Mouse (Mus musculus) cerebellum, adult 2 months (tissue): Measurements from ENCODE around the gene Fyn. TPM values are rescaled to one million over a fixed set of nuclear protein-coding genes. Genes with fewer than 3 reads are reported as not detected.

Source experiments
- DNase-seq, 2 experiments: peaks; one replicate each; pipeline ENCODE4 v3.0.0; 2021
- H3K27ac ChIP-seq: fragments of 200-500 bp; 2 replicates; pipeline ENCODE4 v1.5.1; 2012; ENCODE audit warnings: low read length, control low read depth, inconsistent platforms; ENCODE audit not compliant: insufficient read depth
- H3K27me3 ChIP-seq: fragments of 200-500 bp; 2 replicates; pipeline ENCODE4 v1.6.1; 2012; ENCODE audit warnings: inconsistent platforms, mild to moderate bottlenecking, low read length, moderate library complexity; ENCODE audit not compliant: control insufficient read depth, insufficient read depth
- H3K4me1 ChIP-seq: fragments of 200-500 bp; 2 replicates; pipeline ENCODE4 v1.6.1; 2011; ENCODE audit warnings: low read length; ENCODE audit not compliant: control insufficient read depth, insufficient read depth
- H3K4me3 ChIP-seq: fragments of 200-500 bp; replicated peaks from 2 replicates; pipeline ENCODE3; 2011; ENCODE audit warnings: mild to moderate bottlenecking, low read depth, low read length, control low read depth; ENCODE audit not compliant: insufficient read depth
- CTCF ChIP-seq: fragments of 200-500 bp; IDR thresholded peaks from 2 replicates; pipeline ENCODE4 v1.5.1; 2011; ENCODE audit warnings: low read depth, mild to moderate bottlenecking, control low read depth, low read length, moderate library complexity, borderline replicate concordance; ENCODE audit not compliant: insufficient read depth
- POLR2A ChIP-seq: fragments of 200-500 bp; IDR thresholded peaks from 2 replicates; pipeline ENCODE4 v1.6.1; 2011; ENCODE audit warnings: low read length, control low read depth, borderline replicate concordance; ENCODE audit not compliant: insufficient read depth
- WGBS: fragments of 180-500 bp; shearing (Covaris S2); methylation state at CpG from one replicate; pipeline ENCODE4 v1.1.7; 2018; 5-methylcytosine and 5-hydroxymethylcytosine counted together
- polyA plus RNA-seq: library from polyadenylated mRNA; depleted of rRNA; stranded (reverse); fragments of >200 nt; gene quantifications from 2 replicates; pipeline ENCODE4 v1.2.3, GENCODE M21; 2012

Gene Fyn
- polyA plus RNA-seq, 1 experiment = 104 TPM

DNA sequence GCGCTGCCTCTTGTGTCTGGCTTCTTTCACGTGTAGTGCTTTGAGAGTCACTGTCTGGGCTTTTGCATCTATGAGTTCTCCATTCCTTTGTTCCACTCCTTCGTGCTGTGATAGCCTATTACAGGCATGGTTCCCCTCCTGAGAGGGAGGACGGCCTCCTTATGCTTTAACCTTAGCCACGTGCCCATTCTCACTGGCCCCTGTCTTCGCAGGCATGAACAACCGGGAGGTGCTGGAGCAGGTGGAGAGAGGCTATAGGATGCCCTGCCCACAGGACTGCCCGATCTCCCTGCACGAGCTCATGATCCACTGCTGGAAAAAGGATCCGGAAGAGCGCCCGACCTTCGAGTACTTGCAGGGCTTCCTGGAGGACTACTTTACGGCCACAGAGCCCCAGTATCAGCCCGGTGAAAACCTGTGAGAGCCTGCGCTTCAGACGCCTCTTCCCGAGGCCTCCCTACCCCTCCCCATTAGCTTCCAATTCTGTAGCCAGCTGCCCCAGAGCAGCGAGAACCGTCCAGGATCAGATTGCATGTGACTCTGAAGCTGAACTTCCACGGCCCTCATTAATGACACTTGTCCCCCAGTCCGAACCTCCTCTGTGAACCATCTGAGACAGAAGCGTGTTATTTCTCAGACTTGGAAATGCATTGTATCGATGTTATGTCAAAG lies 195.0 kb downstream of the Fyn start:
- H3K27ac ChIP-seq = no peak overlapping the region
- H3K4me3 ChIP-seq = no peak overlapping the region
- 68% methylated on average over 24 of the region's 24 CpGs for WGBS
- H3K4me1 ChIP-seq = peaks cover 4% of the 10 kb centered on the region; the same call in 1 of the 2 replicates
- DNase-seq = no peak
- TF ChIP-seq CTCF = no peak
- TF ChIP-seq POLR2A = no peak
- H3K27me3 ChIP-seq = no peaks in the 10 kb centered on the region

DNA sequence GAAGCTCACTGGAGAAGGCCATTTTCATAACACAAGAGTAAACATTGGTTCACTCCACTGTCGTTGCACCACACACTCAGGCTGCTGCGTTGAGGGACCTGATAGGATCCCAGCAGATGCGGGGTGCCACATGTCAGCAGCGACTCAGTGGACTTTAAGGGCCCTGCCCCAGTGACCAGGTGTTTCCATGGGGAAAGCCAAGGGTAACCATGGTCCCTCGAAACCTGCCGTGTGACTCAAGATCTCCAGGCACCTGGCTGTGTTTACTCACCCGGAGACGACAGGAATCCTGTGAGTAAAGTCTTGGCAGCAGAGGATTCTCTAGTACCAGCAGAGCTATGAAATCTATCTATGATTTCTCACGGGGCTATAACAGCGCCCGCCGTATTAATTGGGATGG lies 198.2 kb downstream of the Fyn start:
- Histone ChIP-seq H3K4me1 (peaks cover 4% of the 10 kb centered on the region; the same call in 1 of the 2 replicates), H3K27me3 (no peaks in the 10 kb centered on the region), H3K4me3 (no peak overlapping the region), H3K27ac (no peak overlapping the region)
- no peak for DNase-seq
- 69% methylated on average over 12 of the region's 12 CpGs for WGBS
- TF ChIP-seq CTCF (no peak), POLR2A (no peak)

- DNase-seq = no peak
- H3K27ac ChIP-seq = no peak overlapping the region
- H3K4me3 ChIP-seq = no peak overlapping the region
- TF ChIP-seq CTCF (no peak), POLR2A (no peak)
- WGBS = 91% methylated on average over 4 of the region's 4 CpGs
- H3K4me1 ChIP-seq = no peaks in the 10 kb centered on the region
- H3K27me3 ChIP-seq = no peaks in the 10 kb centered on the region
Observed at GRCm38 (mm10) chr10:39568991-39569390, 200.3 kb downstream of the Fyn start.

- Histone ChIP-seq H3K4me3 (no peak overlapping the region), H3K27ac (no peak overlapping the region), H3K4me1 (no peaks in the 10 kb centered on the region), H3K27me3 (no peaks in the 10 kb centered on the region)
- TF ChIP-seq CTCF (no peak), POLR2A (no peak)
- WGBS = 71% methylated on average over 7 of the region's 7 CpGs
- DNase-seq = no peak
Observed at GRCm38 (mm10) chr10:39571011-39571410, 202.4 kb downstream of the Fyn start.

GRCm38 (mm10) chr10:39572050-39572671 lies 203.5 kb downstream of the Fyn start:
- Histone ChIP-seq H3K27ac (no peak overlapping the region), H3K4me1 (no peaks in the 10 kb centered on the region), H3K27me3 (no peaks in the 10 kb centered on the region), H3K4me3 (no peak overlapping the region)
- TF ChIP-seq POLR2A = no peak
- no peak for TF ChIP-seq CTCF
- 58% methylated on average over 9 of the region's 9 CpGs for WGBS
- no peak for DNase-seq

- H3K4me3 ChIP-seq = no peak overlapping the region
- 45% methylated on average over 6 of the region's 6 CpGs for WGBS
- no peaks in the 10 kb centered on the region for H3K27me3 ChIP-seq
- TF ChIP-seq POLR2A (no peak), CTCF (no peak)
- H3K4me1 ChIP-seq = no peaks in the 10 kb centered on the region
- DNase-seq = no peak
- no peak overlapping the region for H3K27ac ChIP-seq
Observed at GRCm38 (mm10) chr10:39572672-39573051, 204.0 kb downstream of the Fyn start.

- Histone ChIP-seq H3K4me3 (no peak overlapping the region), H3K4me1 (no peaks in the 10 kb centered on the region), H3K27me3 (no peaks in the 10 kb centered on the region), H3K27ac (no peak overlapping the region)
- peak in 1 of 2 experiments; percentile 23 for DNase-seq
- 36% methylated on average over 6 of the region's 6 CpGs for WGBS
- TF ChIP-seq CTCF (no peak), POLR2A (no peak)
Observed at GRCm38 (mm10) chr10:39576466-39576865, 207.8 kb downstream of the Fyn start.

DNA sequence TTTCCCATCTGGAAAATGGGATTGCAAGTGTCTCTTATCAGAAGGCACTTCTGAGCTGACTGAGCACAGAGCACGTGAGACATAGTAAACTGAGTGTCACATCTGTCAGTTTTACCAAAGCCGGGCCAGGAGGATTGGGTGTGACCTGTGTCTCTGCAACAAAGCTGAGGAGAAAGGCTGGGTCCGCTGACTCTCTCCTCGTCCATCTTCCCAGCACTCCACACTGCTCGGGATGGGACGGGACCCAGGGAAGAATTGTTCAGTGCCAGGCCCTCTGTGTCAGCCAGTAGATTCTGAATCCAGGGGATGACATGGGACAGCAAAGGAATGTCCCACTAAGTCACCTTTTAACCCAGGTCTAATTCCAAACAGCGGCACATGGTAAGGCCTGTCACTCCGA lies 211.8 kb downstream of the Fyn start:
- WGBS = 91% methylated on average over 8 of the region's 8 CpGs
- no peaks in the 10 kb centered on the region for H3K4me1 ChIP-seq
- H3K4me3 ChIP-seq = no peak overlapping the region
- H3K27ac ChIP-seq = no peak overlapping the region
- TF ChIP-seq POLR2A = no peak
- no peak for TF ChIP-seq CTCF
- H3K27me3 ChIP-seq = no peaks in the 10 kb centered on the region
- DNase-seq = no peak
